Mouse (Mus musculus): ENCODE results near the gene Agfg1.
"Not testable (repeated sequence)": the region's sequence is repeated elsewhere in the genome, so short reads cannot be mapped to it uniquely, and the experiment has no call there.

GRCm38 (mm10) chr1:82942505-82942904, 103.2 kb downstream of the Agfg1 start:
- not testable (repeated sequence) for TF ChIP-seq CTCF (IDR thresholded peaks at IDR 0.05); EP300 (IDR thresholded peaks at IDR 0.05; ENCODE audit: insufficient read depth, low read depth, low read length)

Data from heart, adult 2 months (tissue).